Mouse (Mus musculus) embryonic facial prominence, embryonic 11.5 days (tissue): ENCODE data around the gene 1700020D05Rik. TPM values are rescaled to one million over a fixed set of nuclear protein-coding genes. Genes with fewer than 3 reads are reported as not detected.

ENCODE experiments used
- ATAC-seq: fragments of 200-750 bp; cut with Nextera tagmentation; replicated peaks from 2 replicates; pipeline ENCODE4 v1.8.0; 2017; ENCODE audit warnings: low read depth; ENCODE audit not compliant: insufficient number of reproducible peaks, low FRiP score, low TSS enrichment
- DNase-seq: peaks from one replicate; pipeline ENCODE4 v3.0.0-alpha.2; 2015; ENCODE audit warnings: low spot score
- H3K27ac ChIP-seq: fragments of 300-500 bp; sonication (generic); replicated peaks from 2 replicates; pipeline ENCODE4 v1.5.1; 2014; ENCODE audit warnings: mild to moderate bottlenecking, low read depth, low read length, control low read depth
- H3K27me3 ChIP-seq: fragments of 300-500 bp; sonication (generic); 2 replicates; pipeline ENCODE4 v1.6.1; 2014; ENCODE audit warnings: mild to moderate bottlenecking, low read length, moderate library complexity, mixed read lengths; ENCODE audit not compliant: control insufficient read depth, insufficient read depth
- H3K36me3 ChIP-seq: fragments of 300-500 bp; sonication (generic); replicated peaks from 2 replicates; pipeline ENCODE4 v1.6.1; 2014; ENCODE audit warnings: low read depth, mild to moderate bottlenecking, low read length, moderate library complexity, mixed read lengths; ENCODE audit not compliant: control insufficient read depth, insufficient read depth
- H3K4me1 ChIP-seq: fragments of 300-500 bp; sonication (generic); 2 replicates; pipeline ENCODE4 v1.6.1; 2014; ENCODE audit warnings: low read length, mixed read lengths; ENCODE audit not compliant: control insufficient read depth, insufficient read depth
- H3K4me2 ChIP-seq: fragments of 300-500 bp; sonication (generic); 2 replicates; pipeline ENCODE4 v1.6.1; 2014; ENCODE audit warnings: low read depth, mild to moderate bottlenecking, control low read depth, low read length, moderate library complexity
- H3K4me3 ChIP-seq: fragments of 300-500 bp; sonication (generic); 2 replicates; pipeline ENCODE4 v1.5.1; 2014; ENCODE audit warnings: low read depth, low read length, control low read depth
- H3K9ac ChIP-seq: fragments of 300-500 bp; sonication (generic); replicated peaks from 2 replicates; pipeline ENCODE4 v1.6.1; 2014; ENCODE audit warnings: mild to moderate bottlenecking, control low read depth, low read length
- H3K9me3 ChIP-seq: fragments of 300-500 bp; sonication (generic); replicated peaks from 2 replicates; pipeline ENCODE4 v1.6.1; 2016; ENCODE audit warnings: mild to moderate bottlenecking, low read length, inconsistent platforms, mixed read lengths; ENCODE audit not compliant: control insufficient read depth
- WGBS: fragments of 180-500 bp; shearing (Covaris S2); extraction: QIAGEN DNeasy Blood & Tissue Kit; methylation state at CpG from one replicate; pipeline ENCODE4 v1.1.7; 2014; 5-methylcytosine and 5-hydroxymethylcytosine counted together
- polyA plus RNA-seq: library from polyadenylated mRNA; unstranded; fragments of >200 nt; fragmentation: Nextera tagmentation; extraction: Ambion mirVana; gene quantifications from 2 replicates; pipeline ENCODE4 v1.2.1, GENCODE M21; 2014

1700020D05Rik gene
- polyA plus RNA-seq, 1 experiment from 2014 or later = not detected

GRCm38 (mm10) chr19:5477004-5477667, 26.5 kb downstream of the 1700020D05Rik start:
- ATAC-seq (no peak), DNase-seq (no peak)
- 85% methylated on average over 10 of the region's 10 CpGs for WGBS
- H3K9ac ChIP-seq = no peak overlapping the region
- H3K36me3 ChIP-seq = no peaks in the 10 kb centered on the region; the same call in 1 of the 2 replicates
- H3K27me3 ChIP-seq = no peaks in the 10 kb centered on the region
- no peaks in the 10 kb centered on the region for H3K9me3 ChIP-seq
- no peaks in the 10 kb centered on the region for H3K4me1 ChIP-seq
- no peak overlapping the region for H3K27ac ChIP-seq
- H3K4me2 ChIP-seq = no peak overlapping the region
- no peak overlapping the region for H3K4me3 ChIP-seq

DNA sequence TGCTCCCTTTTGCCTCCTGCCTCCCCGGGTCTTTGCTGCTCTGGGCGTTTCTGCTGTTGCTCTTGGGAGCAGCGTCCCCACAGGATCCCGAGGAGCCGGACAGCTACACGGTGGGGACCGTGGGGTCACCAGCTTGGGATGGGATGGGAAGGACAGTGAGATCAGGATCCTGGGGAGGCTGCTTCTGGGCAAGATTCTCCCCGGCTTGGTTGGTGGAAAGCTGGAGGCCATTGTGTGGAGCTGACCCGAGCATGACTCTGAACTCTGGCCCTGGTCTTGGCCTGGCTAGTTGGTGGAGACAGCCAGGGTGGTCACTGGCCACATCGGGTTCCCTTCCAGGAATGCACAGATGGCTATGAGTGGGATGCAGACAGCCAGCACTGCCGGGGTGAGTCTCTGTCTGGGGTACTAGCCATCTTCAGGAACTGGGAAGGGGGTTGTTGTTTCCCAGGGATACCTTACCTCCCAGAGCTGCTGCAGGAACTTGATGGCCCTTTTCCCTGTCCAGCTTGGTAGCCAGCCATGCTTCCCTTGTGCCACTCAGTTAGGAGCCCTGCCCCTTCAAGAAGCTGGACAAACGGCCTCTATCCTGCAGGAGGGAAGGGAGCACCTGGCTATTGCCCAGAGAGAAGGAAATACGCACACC, 28.4 kb downstream of the 1700020D05Rik start:
- Histone ChIP-seq H3K4me2 (peak overlapping the region; percentile 79), H3K27ac (peak overlapping the region; percentile 82), H3K27me3 (no peaks in the 10 kb centered on the region), H3K4me3 (peak overlapping the region; percentile 67), H3K9me3 (no peaks in the 10 kb centered on the region), H3K36me3 (no peaks in the 10 kb centered on the region), H3K9ac (peak overlapping the region; percentile 86), H3K4me1 (no peaks in the 10 kb centered on the region)
- DNase-seq (no peak), ATAC-seq (peak; percentile 10; the same call in 1 of the 2 replicates)
- 17% methylated on average over 13 of the region's 13 CpGs for WGBS

DNA sequence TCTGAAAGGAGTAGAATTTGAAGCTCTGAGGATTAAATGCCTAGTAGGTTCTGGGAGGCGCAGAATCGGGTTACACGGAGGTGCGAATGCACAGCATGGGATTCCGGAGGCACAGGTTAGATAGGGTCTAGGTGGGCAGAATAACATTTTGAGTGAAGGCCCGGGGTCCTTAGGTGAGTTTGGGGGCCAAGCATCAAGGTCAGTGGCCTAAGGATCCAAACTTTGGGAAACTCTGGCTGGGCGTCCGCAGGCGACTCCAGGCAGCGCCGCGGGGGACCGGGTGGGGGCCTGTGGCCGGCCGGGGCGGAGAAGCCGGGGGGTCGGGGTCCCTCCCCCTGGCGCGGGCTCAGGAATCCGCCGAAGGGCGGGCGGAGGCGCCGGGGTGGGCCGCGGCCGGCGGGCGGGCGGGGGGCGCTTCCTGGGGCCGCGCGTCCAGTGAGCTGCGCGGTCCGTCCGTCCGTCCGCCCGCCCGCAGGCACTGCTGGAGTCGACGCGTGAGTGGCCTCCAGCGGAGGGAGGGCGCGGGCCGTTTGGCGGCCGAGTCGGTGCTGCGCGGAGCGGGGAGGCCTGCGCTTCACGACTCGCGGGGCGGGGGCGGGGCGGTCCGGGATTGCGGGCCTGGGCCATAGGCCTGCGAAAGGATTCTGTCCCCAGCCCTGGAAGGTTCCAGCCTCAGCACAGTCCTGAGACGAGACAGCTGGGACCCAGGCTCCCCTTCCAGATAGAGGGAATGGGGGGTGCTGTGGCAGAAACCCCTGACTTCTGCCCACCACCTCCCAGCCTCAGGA, 29.1 kb downstream of the 1700020D05Rik start:
- Histone ChIP-seq H3K4me3 (peak overlapping the region; percentile 67), H3K9ac (peak overlapping the region; percentile 86), H3K36me3 (no peaks in the 10 kb centered on the region), H3K4me1 (no peaks in the 10 kb centered on the region), H3K9me3 (no peaks in the 10 kb centered on the region), H3K27ac (peak overlapping the region; percentile 82), H3K27me3 (no peaks in the 10 kb centered on the region), H3K4me2 (peak overlapping the region; percentile 79)
- ATAC-seq (peak; percentile 68), DNase-seq (peak; percentile 59)
- WGBS = under 1% methylated on average over 55 of the region's 68 CpGs

GRCm38 (mm10) chr19:5473720-5474119, 29.9 kb downstream of the 1700020D05Rik start, which contains the start of gene Efemp2:
Efemp2 (plus strand) TSS chr19:5473954.
- no peaks in the 10 kb centered on the region for H3K36me3 ChIP-seq
- peak within 1 kb of the TSS; percentile 82 for H3K27ac ChIP-seq
- no peaks in the 10 kb centered on the region for H3K27me3 ChIP-seq
- peak; percentile 41; the same call in 1 of the 2 replicates for ATAC-seq
- peak within 1 kb of the TSS; percentile 79 for H3K4me2 ChIP-seq
- 1% methylated on average over 22 of the region's 22 CpGs for WGBS
- H3K4me1 ChIP-seq = no peaks in the 10 kb centered on the region
- H3K4me3 ChIP-seq = peak within 1 kb of the TSS; percentile 67
- H3K9ac ChIP-seq = peak within 1 kb of the TSS; percentile 86
- DNase-seq = peak; percentile 83
- no peaks in the 10 kb centered on the region for H3K9me3 ChIP-seq

GRCm38 (mm10) chr19:5472857-5473256, 30.7 kb downstream of the 1700020D05Rik start:
- ATAC-seq (no peak), DNase-seq (no peak)
- H3K27me3 ChIP-seq = no peaks in the 10 kb centered on the region
- no peaks in the 10 kb centered on the region for H3K9me3 ChIP-seq
- H3K27ac ChIP-seq = no peak overlapping the region
- H3K9ac ChIP-seq = no peak overlapping the region
- H3K36me3 ChIP-seq = no peaks in the 10 kb centered on the region
- no peak overlapping the region for H3K4me2 ChIP-seq
- WGBS = 75% methylated on average over 3 of the region's 3 CpGs
- no peaks in the 10 kb centered on the region for H3K4me1 ChIP-seq
- H3K4me3 ChIP-seq = 0 out of 2 replicates have a peak overlapping the region, but pooled peaks have one; percentile 6

GRCm38 (mm10) chr19:5471846-5472245, 31.7 kb downstream of the 1700020D05Rik start:
- Histone ChIP-seq H3K4me3 (no peak overlapping the region), H3K9me3 (no peaks in the 10 kb centered on the region), H3K27me3 (no peaks in the 10 kb centered on the region), H3K36me3 (no peaks in the 10 kb centered on the region; the same call in 1 of the 2 replicates), H3K9ac (no peak overlapping the region), H3K4me2 (no peak overlapping the region), H3K27ac (no peak overlapping the region), H3K4me1 (no peaks in the 10 kb centered on the region)
- DNase-seq (no peak), ATAC-seq (no peak)
- 55% methylated on average over 5 of the region's 5 CpGs for WGBS

DNA sequence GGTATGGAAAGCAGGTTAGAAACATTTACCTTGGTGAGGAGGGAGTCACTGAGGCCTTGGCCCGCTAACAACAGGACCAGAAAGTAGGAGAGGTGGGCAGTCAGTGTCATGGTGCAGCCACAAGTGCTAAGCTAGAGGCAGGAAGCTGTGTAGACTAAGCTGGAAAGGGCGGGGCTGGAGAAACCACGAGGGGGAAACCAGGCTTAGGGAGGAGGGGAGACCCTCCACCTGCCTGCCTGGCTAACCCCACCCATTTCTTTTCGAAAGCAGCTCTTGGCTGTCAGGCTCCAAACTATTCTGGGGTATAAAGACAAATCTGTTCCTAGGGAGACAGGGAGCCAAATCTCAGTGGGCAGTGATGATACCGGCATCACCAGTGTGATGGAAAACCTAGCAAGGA, 35.2 kb downstream of the 1700020D05Rik start, which contains the start of gene Ctsw:
TSS of gene Ctsw (minus strand) at position 134 of the 400 bp plus-strand sequence.
- WGBS = 63% methylated on average over 5 of the region's 5 CpGs
- no peaks in the 10 kb centered on the region for H3K4me1 ChIP-seq
- H3K27me3 ChIP-seq = no peaks in the 10 kb centered on the region
- no peak within 1 kb of the TSS for H3K4me3 ChIP-seq
- H3K9me3 ChIP-seq = no peaks in the 10 kb centered on the region
- DNase-seq (no peak), ATAC-seq (no peak)
- H3K36me3 ChIP-seq = peaks cover 5% of the 10 kb centered on the region
- H3K4me2 ChIP-seq = no peak within 1 kb of the TSS
- no peak within 1 kb of the TSS for H3K9ac ChIP-seq
- no peak within 1 kb of the TSS for H3K27ac ChIP-seq
